Mouse (Mus musculus) adrenal gland, postnatal 10 days (tissue): ENCODE measurements around the gene Acss3. TPM values are rescaled to one million over a fixed set of nuclear protein-coding genes. Genes with fewer than 3 reads are reported as not detected.

ENCODE experiments used
- total RNA-seq, 2 experiments: library from RNA; stranded (reverse); gene quantifications; 2 replicates each; pipeline ENCODE4 v1.2.3; 2021

Acss3 gene
- total RNA-seq, 2 experiments from 2014 or later, result 9.4 to 24.3 TPM

Other genes with a start within 250 kb of the Acss3 start
- 1 to 10 TPM; 1.6 to 2.3 TPM for gene Lin7a, start 148.0 kb upstream of the Acss3 start, total RNA-seq